Mouse (Mus musculus) midbrain, embryonic 13.5 days (tissue): ENCODE measurements around the gene Smndc1. TPM values are rescaled to one million over a fixed set of nuclear protein-coding genes. Genes with fewer than 3 reads are reported as not detected.

ENCODE experiments used
- ATAC-seq: fragments of 200-750 bp; cut with Nextera tagmentation; 2 replicates; pipeline ENCODE4 v1.8.0; 2017; ENCODE audit warnings: mild to moderate bottlenecking, moderate TSS enrichment, moderate library complexity
- H3K27ac ChIP-seq: fragments of 300-500 bp; sonication (generic); 2 replicates; pipeline ENCODE4 v1.5.1; 2015; ENCODE audit warnings: inconsistent platforms, mild to moderate bottlenecking, moderate library complexity
- H3K27me3 ChIP-seq: fragments of 300-500 bp; sonication (generic); 2 replicates; pipeline ENCODE4 v1.6.1; 2015; ENCODE audit warnings: mild to moderate bottlenecking, inconsistent platforms
- H3K36me3 ChIP-seq: fragments of 300-500 bp; sonication (generic); 2 replicates; pipeline ENCODE4 v1.6.1; 2015; ENCODE audit warnings: mild to moderate bottlenecking, inconsistent platforms
- H3K4me1 ChIP-seq: fragments of 300-500 bp; sonication (generic); replicated peaks from 2 replicates; pipeline ENCODE4 v1.6.1; 2015; ENCODE audit warnings: inconsistent platforms
- H3K4me2 ChIP-seq: fragments of 300-500 bp; sonication (generic); replicated peaks from 2 replicates; pipeline ENCODE4 v1.6.1; 2015; ENCODE audit warnings: moderate library complexity, mild to moderate bottlenecking, inconsistent platforms
- H3K4me3 ChIP-seq: fragments of 300-500 bp; sonication (generic); replicated peaks from 2 replicates; pipeline ENCODE4 v1.5.1; 2015; ENCODE audit warnings: mild to moderate bottlenecking, inconsistent platforms
- H3K9ac ChIP-seq: fragments of 300-500 bp; sonication (generic); replicated peaks from 2 replicates; pipeline ENCODE4 v1.6.1; 2015; ENCODE audit warnings: mild to moderate bottlenecking, inconsistent platforms
- H3K9me3 ChIP-seq: fragments of 300-500 bp; sonication (generic); 2 replicates; pipeline ENCODE4 v1.6.1; 2016; ENCODE audit warnings: mild to moderate bottlenecking, inconsistent platforms
- WGBS: fragments of 180-500 bp; shearing (Covaris S2); methylation state at CpG from one replicate; pipeline ENCODE4 v1.1.7; 2015; 5-methylcytosine and 5-hydroxymethylcytosine counted together
- polyA plus RNA-seq: library from polyadenylated mRNA; unstranded; fragments of >200 nt; fragmentation: Nextera tagmentation; extraction: Ambion mirVana; gene quantifications from 2 replicates; pipeline ENCODE4 v1.2.1, GENCODE M21; 2015

The Smndc1 gene
- polyA plus RNA-seq, 1 experiment from 2014 or later: 42.6 TPM

DNA sequence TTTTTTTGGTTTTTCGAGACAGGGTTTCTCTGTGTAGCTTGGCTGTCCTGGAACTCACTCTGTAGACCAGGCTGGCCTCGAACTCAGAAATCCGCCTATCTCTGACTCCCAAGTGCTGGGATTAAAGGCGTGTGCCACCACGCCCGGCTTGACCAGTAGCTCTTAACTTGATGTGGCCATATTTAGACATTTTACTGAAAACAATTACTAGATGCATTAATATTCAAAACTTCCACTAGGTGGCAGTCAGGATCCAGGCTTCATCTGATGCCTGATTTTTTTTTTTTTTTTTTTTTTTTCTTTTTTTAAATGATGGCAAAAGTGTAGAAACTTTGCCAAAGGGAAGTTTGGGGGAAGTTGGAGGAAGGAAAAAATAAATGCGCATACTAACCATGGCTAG, 4.2 kb upstream of the Smndc1 start:
- Histone ChIP-seq H3K36me3 (no peaks in the 10 kb centered on the region), H3K4me1 (peaks cover 14% of the 10 kb centered on the region), H3K27ac (no peak overlapping the region), H3K4me3 (no peak overlapping the region), H3K9me3 (no peaks in the 10 kb centered on the region), H3K27me3 (no peaks in the 10 kb centered on the region), H3K4me2 (no peak overlapping the region), H3K9ac (no peak overlapping the region)
- ATAC-seq: no peak
- 22% methylated on average over 7 of the region's 7 CpGs for WGBS

DNA sequence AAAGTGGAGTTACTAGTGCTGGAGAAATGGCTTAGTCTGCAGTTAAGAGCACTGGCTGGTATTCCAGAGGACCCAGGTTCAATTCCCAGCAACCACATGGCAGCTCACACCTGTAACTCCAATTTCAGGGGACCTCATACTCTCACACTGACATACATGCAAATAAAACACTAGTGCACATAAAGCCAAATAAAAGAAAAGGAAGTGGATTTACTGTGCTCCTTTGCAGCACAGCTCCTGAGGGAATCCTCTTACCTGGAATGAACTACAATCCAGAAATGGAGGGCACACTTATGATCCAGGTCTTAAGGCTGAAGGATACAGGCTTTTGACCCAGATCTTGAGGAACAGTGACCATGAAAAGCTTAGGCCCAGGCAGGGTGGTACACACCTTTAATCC, 3.3 kb upstream of the Smndc1 start:
- Histone ChIP-seq H3K36me3 (no peaks in the 10 kb centered on the region), H3K4me2 (no peak overlapping the region), H3K27me3 (no peaks in the 10 kb centered on the region), H3K4me1 (peaks cover 20% of the 10 kb centered on the region), H3K9ac (no peak overlapping the region), H3K9me3 (no peaks in the 10 kb centered on the region), H3K4me3 (no peak overlapping the region), H3K27ac (no peak overlapping the region)
- no peak for ATAC-seq

DNA sequence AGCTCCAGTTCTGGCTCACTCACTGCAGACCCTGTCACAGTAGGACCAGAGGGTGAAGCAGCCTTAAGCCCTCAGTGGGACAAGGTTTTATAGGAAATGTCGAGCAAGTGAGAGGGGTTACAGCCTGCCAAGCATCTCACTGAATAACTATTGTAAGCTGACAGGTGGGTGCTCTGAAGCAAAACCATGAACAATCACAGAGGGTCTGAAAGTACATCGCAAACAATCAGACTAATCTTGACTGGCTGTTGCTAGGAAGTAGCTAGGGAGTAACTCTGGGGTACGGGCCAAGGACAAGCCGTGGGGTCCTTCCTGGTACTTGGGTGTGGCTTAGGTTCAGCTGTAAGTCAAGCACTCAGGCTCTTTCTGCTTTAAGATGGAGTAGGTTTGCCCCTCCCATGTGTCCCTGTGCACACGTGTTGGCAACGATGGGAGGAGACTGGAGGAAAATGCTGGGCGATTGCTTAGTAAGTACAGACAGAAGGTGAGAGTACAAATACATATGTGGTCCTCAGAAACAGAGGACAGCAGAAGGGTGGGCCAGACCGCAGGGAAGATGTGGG, 2.5 kb upstream of the Smndc1 start:
- Histone ChIP-seq H3K36me3 (peaks cover 8% of the 10 kb centered on the region), H3K27me3 (no peaks in the 10 kb centered on the region), H3K9me3 (no peaks in the 10 kb centered on the region), H3K27ac (no peak overlapping the region), H3K9ac (0 out of 2 replicates have a peak overlapping the region, but pooled peaks have one; percentile 1), H3K4me1 (peaks cover 24% of the 10 kb centered on the region), H3K4me2 (no peak overlapping the region), H3K4me3 (no peak overlapping the region)
- ATAC-seq: no peak
- WGBS: 49% methylated on average over 8 of the region's 8 CpGs

DNA sequence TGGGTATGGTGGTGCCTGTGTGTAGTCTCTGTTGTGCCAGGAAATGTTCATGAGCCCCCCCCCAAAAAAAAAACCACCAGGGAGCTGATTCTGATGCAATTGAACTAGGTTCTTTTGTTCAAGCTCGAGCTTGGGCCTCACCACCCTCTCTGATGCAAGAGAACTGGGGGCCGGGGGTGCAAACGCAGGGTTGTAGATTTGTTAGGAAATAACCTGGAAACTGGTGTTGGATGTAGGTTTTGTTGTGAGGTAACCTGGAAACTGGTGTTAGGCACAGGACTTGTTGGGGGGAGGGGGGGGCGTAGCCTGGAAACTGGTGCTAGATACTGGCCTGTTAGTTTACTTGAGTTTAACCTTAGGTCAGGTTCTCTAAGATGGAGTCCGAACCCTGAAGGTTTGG, 1.4 kb upstream of the Smndc1 start:
- Histone ChIP-seq H3K4me1 (peaks cover 34% of the 10 kb centered on the region), H3K27ac (no peak overlapping the region), H3K9ac (peak overlapping the region; percentile 79), H3K4me2 (peak overlapping the region; percentile 70), H3K36me3 (peaks cover 18% of the 10 kb centered on the region), H3K9me3 (no peaks in the 10 kb centered on the region), H3K4me3 (peak overlapping the region; percentile 93), H3K27me3 (no peaks in the 10 kb centered on the region)
- ATAC-seq: no peak
- WGBS: 88% methylated on average over 5 of the region's 5 CpGs

DNA sequence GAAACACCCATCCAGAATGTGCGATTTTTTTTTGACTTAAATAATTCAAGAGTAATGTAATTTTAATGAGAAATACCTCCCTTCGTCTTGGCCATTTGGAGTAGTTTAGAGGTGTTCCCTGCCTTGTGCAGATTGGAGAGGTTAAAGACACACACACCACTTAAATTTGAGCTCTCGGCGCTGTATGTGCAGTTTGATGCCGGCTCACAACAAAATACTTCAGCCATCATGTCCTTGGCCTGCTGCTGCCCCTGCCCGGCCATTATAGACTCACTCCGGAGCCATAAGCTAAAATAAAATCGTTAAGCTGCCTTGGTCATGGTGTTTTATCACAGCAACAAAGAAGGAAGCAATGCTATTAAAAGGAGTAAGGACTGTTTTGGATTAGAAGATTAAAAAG, 1.0 kb upstream of the Smndc1 start:
- Histone ChIP-seq H3K27ac (peak overlapping the region; percentile 86), H3K4me3 (peak overlapping the region; percentile 93), H3K36me3 (peaks cover 21% of the 10 kb centered on the region), H3K4me1 (peaks cover 35% of the 10 kb centered on the region), H3K9me3 (no peaks in the 10 kb centered on the region), H3K9ac (peak overlapping the region; percentile 79), H3K27me3 (no peaks in the 10 kb centered on the region), H3K4me2 (peak overlapping the region; percentile 70)
- ATAC-seq: no peak
- WGBS: 52% methylated on average over 8 of the region's 8 CpGs

DNA sequence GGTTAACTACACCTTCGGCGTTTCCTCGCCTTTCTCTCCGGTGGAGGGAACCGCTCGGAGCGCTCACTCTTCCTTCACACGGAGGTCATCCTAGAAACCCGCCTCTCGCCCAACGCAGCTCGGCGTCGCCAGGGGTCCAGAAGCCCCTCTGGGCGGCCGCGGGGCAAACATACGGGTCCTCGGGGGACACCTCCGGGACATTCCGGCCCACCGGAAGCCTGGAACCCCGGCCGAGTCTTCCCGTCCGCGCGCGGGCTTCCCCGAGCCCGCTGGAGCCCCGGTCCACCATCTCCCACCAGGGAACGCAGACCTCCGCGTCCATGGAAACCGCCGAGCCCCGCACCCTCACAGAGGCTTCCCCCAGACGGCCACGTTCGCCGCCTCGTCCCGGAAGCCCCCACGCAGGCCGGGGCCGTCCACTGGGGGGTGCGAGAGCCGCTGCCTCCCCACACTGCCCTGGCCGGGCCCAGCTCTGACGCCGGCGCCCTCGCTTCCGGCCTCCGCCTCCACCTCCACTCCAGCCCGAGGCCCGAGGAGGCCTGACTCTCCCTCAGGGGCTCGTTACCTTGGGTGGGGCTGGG, 437 bp downstream of the Smndc1 start:
- no peaks in the 10 kb centered on the region for H3K27me3 ChIP-seq
- peak overlapping the region; percentile 77 for H3K4me2 ChIP-seq
- peaks cover 37% of the 10 kb centered on the region for H3K4me1 ChIP-seq
- no peaks in the 10 kb centered on the region for H3K9me3 ChIP-seq
- H3K9ac ChIP-seq: peak overlapping the region; percentile 97
- H3K36me3 ChIP-seq: peaks cover 29% of the 10 kb centered on the region
- H3K27ac ChIP-seq: peak overlapping the region; percentile 98
- H3K4me3 ChIP-seq: peak overlapping the region; percentile 93
- peak; percentile 93 for ATAC-seq
- WGBS: under 1% methylated on average over 59 of the region's 59 CpGs

DNA sequence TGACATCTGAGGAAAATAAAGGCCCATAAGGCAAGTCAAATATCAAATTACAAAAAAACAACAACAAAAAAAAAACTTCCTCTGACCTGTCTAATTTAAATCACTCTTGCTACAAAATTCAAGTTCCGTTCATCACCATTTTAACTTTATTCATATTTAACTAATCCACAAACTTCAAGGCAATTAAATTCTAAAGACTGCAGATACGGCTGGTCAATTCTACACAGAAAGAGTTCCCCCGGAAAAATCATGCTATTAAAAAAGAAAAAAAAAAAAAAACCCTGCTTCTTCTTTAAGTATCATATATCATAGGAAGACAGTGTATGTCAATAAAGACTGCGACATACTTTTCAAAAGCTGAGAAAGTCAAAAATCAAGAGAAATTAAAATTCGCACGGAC, 961 bp downstream of the Smndc1 start:
- Histone ChIP-seq H3K9me3 (no peaks in the 10 kb centered on the region), H3K9ac (peak overlapping the region; percentile 97), H3K36me3 (peaks cover 30% of the 10 kb centered on the region), H3K27me3 (no peaks in the 10 kb centered on the region), H3K4me2 (peak overlapping the region; percentile 77), H3K4me3 (peak overlapping the region; percentile 93), H3K27ac (peak overlapping the region; percentile 98), H3K4me1 (peaks cover 37% of the 10 kb centered on the region)
- no peak for ATAC-seq
- 25% methylated on average over 6 of the region's 6 CpGs for WGBS

DNA sequence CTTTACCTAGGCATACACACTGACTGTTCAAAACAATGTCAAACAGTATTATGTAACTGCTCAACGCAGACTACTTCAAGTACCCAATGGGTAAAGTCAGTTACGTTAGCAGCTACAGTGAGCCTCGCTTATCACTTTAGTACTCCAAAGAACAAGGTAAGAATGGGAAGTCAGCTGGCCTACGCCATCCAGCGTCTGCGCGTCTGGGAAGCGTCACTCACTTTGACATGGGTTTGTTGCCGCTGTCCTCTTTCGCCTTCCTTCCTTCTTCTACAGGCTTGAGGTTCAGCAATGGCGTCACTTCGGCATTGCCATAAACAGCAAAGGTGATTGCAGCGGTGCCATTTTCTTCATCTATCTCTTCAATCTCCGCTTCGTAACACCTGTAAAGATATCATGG, 7.0 kb downstream of the Smndc1 start:
- Histone ChIP-seq H3K4me2 (no peak overlapping the region), H3K4me1 (peaks cover 16% of the 10 kb centered on the region; the same call in 1 of the 2 replicates), H3K9ac (no peak overlapping the region), H3K27me3 (no peaks in the 10 kb centered on the region), H3K9me3 (no peaks in the 10 kb centered on the region), H3K27ac (no peak overlapping the region), H3K36me3 (peaks cover 73% of the 10 kb centered on the region), H3K4me3 (no peak overlapping the region)
- no peak for ATAC-seq
- WGBS: 97% methylated on average over 15 of the region's 15 CpGs

DNA sequence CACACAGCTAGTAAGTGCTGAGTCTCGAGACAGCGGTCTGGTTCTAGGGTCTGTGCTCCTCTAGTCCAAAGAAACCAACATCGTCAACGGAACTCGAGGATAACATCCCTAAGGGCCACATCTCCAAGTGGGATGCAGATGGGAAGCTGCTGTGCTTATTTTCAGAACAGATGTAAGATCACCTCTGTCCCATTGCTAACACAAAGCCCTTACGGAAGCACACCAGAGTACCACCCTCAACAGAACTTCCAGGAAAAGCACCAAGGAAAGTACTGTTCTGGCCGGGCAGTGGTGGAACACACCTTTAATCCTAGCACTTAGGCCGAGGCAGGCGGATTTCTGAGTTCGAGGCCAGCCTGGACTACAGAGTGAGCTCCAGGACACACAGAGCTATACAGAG, 12.0 kb downstream of the Smndc1 start:
- 93% methylated on average over 10 of the region's 10 CpGs for WGBS
- Histone ChIP-seq H3K9me3 (no peaks in the 10 kb centered on the region), H3K27ac (no peak overlapping the region), H3K27me3 (no peaks in the 10 kb centered on the region), H3K4me3 (no peak overlapping the region), H3K4me1 (no peaks in the 10 kb centered on the region), H3K36me3 (peaks cover 69% of the 10 kb centered on the region), H3K9ac (no peak overlapping the region), H3K4me2 (no peak overlapping the region)
- no peak for ATAC-seq

DNA sequence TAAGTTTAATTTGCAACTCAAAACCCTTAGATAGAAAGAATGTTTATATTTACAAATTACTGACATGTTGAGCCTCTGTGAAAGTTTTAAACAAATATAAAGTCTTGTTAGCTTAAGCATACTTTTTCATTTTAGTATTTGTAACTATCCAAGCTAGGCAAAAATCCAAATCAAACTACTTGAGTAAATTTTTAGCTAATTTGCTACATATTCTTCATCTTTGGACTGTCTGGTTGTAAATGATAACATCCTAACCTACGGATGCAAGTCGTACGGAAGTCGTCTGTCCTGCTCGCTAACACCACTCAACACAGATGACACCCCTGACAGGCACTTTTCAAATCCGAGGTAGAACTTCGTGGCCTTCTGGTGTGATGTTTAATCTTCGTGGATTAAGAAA, 12.7 kb downstream of the Smndc1 start:
- Histone ChIP-seq H3K27ac (no peak overlapping the region), H3K9ac (no peak overlapping the region), H3K36me3 (peaks cover 64% of the 10 kb centered on the region), H3K4me2 (no peak overlapping the region), H3K4me1 (no peaks in the 10 kb centered on the region), H3K27me3 (no peaks in the 10 kb centered on the region), H3K9me3 (no peaks in the 10 kb centered on the region), H3K4me3 (no peak overlapping the region)
- WGBS: 90% methylated on average over 8 of the region's 8 CpGs
- ATAC-seq: no peak

DNA sequence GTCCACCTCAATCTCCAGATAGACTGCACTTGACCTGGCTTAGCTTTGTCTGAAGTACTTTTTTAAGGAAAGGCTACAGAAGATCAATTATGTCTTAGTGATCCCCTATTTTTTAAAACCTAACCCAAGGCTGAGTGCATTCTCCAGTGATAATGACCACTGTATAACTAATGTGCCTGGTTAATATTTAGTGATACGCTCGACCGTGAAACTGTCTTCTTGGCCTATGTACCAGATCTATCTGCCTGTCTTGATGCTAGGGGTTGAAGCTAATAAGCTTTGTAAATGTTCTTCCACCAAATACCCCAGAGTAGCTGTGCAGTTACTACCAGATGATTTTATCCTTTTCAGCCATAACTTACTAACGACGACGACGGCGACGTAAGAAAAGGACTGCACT, 14.6 kb downstream of the Smndc1 start:
- Histone ChIP-seq H3K9me3 (no peaks in the 10 kb centered on the region), H3K27me3 (no peaks in the 10 kb centered on the region), H3K4me2 (no peak overlapping the region), H3K4me1 (no peaks in the 10 kb centered on the region), H3K4me3 (no peak overlapping the region), H3K36me3 (peaks cover 69% of the 10 kb centered on the region), H3K27ac (no peak overlapping the region), H3K9ac (no peak overlapping the region)
- no peak for ATAC-seq
- WGBS: 94% methylated on average over 9 of the region's 9 CpGs

DNA sequence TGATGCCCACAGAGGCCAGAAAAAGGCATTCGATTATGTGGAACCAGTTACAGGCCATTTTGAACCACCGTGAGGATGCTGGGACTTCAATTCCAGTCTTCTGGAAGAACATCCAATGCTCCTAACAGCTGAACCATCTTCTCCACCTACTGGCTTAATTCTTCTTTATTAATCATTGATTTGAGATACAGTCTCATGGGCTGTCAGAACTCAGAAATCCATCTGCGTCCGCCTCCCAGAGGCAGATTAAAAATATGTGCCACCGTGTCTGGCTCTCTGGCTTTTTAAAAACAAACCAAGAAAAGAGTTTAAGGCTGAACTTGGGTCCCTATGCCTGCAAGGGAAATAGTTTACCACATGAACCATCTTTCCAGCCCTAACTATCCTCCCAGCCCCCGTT, 15.1 kb downstream of the Smndc1 start:
- Histone ChIP-seq H3K27ac (no peak overlapping the region), H3K9me3 (no peaks in the 10 kb centered on the region), H3K27me3 (no peaks in the 10 kb centered on the region), H3K4me1 (no peaks in the 10 kb centered on the region), H3K4me3 (no peak overlapping the region), H3K36me3 (peaks cover 64% of the 10 kb centered on the region), H3K4me2 (no peak overlapping the region), H3K9ac (no peak overlapping the region)
- WGBS: 93% methylated on average over 6 of the region's 6 CpGs
- no peak for ATAC-seq

DNA sequence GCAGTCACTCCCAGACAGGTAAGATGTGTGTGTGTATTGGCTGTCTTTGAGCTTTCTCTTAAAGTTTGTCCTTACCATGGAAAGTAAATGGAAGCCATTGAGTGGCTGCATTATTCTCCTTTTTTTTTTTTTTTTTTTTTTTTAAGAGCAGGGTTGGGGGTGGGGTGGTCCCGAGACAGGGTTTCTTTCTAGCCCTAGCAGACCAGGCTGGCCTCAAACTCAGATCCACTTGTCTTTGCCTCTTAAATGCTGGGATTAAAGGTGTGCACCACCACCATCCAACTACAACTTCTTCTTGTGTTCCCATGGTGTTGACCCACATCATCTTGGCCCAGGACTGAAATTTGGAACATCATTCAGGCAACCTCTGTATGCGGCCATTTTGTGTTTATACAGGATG, 16.8 kb downstream of the Smndc1 start:
- H3K4me3 ChIP-seq: no peak overlapping the region
- no peak overlapping the region for H3K4me2 ChIP-seq
- 86% methylated on average over 2 of the region's 2 CpGs for WGBS
- no peaks in the 10 kb centered on the region for H3K9me3 ChIP-seq
- no peaks in the 10 kb centered on the region for H3K27me3 ChIP-seq
- no peak overlapping the region for H3K9ac ChIP-seq
- no peak overlapping the region for H3K27ac ChIP-seq
- peaks cover 54% of the 10 kb centered on the region for H3K36me3 ChIP-seq
- H3K4me1 ChIP-seq: 0 out of 2 replicates have a peak, but pooled peaks cover 4% of the 10 kb centered on the region
- no peak for ATAC-seq
